Mouse (Mus musculus): ENCODE measurements around the gene Gm49394.

DNA sequence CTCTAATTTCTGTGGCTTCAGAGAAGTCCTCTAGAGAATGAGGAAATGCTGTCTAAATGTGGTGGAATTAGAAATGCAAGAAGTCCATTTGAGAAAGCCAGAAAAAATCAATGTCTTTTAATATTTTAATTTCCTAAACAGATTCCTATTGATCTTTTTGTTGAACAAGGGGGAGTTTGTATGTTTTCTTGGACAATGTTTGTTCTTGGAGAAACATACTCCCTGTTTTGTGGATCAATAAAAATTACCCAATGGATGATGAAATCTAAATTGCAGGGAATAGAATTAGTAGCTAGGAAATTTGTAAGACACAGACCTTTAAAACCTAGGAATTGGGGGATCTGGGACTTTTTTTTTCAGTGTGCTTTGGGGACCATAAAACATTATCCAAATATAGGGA, 7.9 kb downstream of the Gm49394 start:
- no peak for TF ChIP-seq CTCF (IDR thresholded peaks at IDR 0.05; ENCODE audit: low read depth, low read length)
- TF ChIP-seq POLR2A (IDR thresholded peaks at IDR 0.05; ENCODE audit: extremely low read depth, insufficient read depth, low read length), result no peak
